7 mouse cellular contexts compared by ENCODE assay signal in genomic region chr13:15758835-15759632, GRCm38 (mm10).
DNase-seq lines count a peak whose midpoint lies in the region; ATAC-seq lines count a peak whose summit lies in the region.

No protein-coding gene starts in this region.

- peak; percentile 93 for ATAC-seq in intestine, embryonic 15.5 days
- peak; percentile 89 for ATAC-seq in megakaryocyte-erythroid progenitor cell, adult 5-6 weeks (replicated peaks; ENCODE audit: low FRiP score, low TSS enrichment, poor library complexity, severe bottlenecking)

- H3K4me3 ChIP-seq in intestine, embryonic 15.5 days (replicated peaks), result peak overlapping the region; percentile 36

- 0 out of 2 replicates have a peak, but pooled peaks cover 4% of the 10 kb centered on the region for H3K4me1 ChIP-seq in intestine, embryonic 15.5 days (replicated peaks)

- H3K27me3 ChIP-seq in intestine, embryonic 15.5 days (replicated peaks), result no peaks in the 10 kb centered on the region

- intact Hi-C loops in left cerebral cortex, postnatal 14 days (cut with DNase I), result loop anchor here (2.0 to 5.0 kb wide), 2 partner anchors 1088 to 1112 kb away; no protein-coding TSS in a partner anchor

- peak overlapping the region; percentile 68 for H3K4me2 ChIP-seq in intestine, embryonic 15.5 days (replicated peaks)

- H3K27ac ChIP-seq in intestine, embryonic 15.5 days, result peak overlapping the region; percentile 29; the same call in 1 of the 2 replicates

- no peaks in the 10 kb centered on the region for H3K36me3 ChIP-seq in intestine, embryonic 15.5 days

- DNase-seq in adrenal gland, postnatal 14 days, result peak; percentile 85
- peak; percentile 78 for DNase-seq in embryo, embryonic 11.5 days (ENCODE audit: low read depth, low spot score)
- peak; percentile 63 to 81 for DNase-seq in gastrocnemius, postnatal 4 days (ENCODE audit: low spot score in 2 of 2)
- peak; percentile 90 to 91 for DNase-seq in left cerebral cortex, postnatal 14 days (ENCODE audit: low spot score in 2 of 2)
- peak; percentile 80 for DNase-seq in right cerebral cortex, postnatal 14 days

- H3K9ac ChIP-seq in intestine, embryonic 15.5 days, result peak overlapping the region; percentile 24; the same call in 1 of the 2 replicates

- 4% methylated on average over 38 of the region's 38 CpGs for WGBS in intestine, embryonic 15.5 days

- H3K9me3 ChIP-seq in intestine, embryonic 15.5 days, result no peaks in the 10 kb centered on the region

Comparison
In these comparisons a context has a peak if more than half of its experiments do, and no peak if none do; other contexts are left out.
1. Peak in every context shown above with its lines: DNase-seq, ATAC-seq, H3K4me3 ChIP-seq and H3K27ac ChIP-seq.